Mouse (Mus musculus) embryo, embryonic 10.5 days (tissue): ENCODE data around the gene Zfp36l1.

ENCODE experiments used
- DNase-seq: peaks from one replicate; pipeline ENCODE4 v3.0.0-alpha.2; 2015; ENCODE audit warnings: low spot score

Zfp36l1 gene

DNA sequence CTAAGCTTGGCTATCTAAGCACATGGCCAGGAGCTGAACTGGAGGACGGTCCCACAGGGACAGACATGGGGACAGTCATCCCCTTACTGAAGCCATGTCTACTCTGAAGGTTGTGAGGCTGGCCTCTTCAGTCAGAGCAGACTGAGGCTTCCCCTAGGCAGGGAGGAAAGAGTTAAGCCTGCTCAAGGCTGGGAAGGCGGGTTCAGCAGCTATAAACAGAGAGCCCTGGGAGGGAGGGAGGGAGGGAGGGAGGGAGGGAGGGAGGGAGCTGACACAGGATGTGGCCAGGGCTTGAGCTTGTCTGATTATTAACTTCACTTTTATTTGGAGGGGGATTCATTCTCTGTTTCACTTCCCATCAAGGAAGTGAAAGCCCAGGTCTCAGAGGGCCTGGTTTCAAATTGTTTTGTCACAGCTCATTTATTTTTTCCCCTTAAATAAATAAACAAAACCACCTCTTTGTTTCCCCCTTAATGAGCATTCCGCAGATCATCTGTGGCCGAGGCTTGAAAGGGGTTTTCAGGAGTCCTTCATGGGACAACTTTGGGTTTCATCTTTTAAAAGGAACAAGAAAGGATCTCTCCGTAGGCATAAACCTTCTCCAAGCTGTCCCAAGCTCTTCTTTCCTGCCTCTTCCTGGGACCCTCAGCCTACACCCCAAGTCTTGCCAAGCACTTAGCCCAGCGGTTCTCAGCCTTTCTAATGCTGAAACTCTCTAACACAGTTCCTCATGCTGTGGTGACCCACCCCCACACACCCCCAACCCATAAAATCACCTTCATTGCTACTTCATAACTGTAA, 17.9 kb upstream of the Zfp36l1 start:
- peak; percentile 84 for DNase-seq

DNA sequence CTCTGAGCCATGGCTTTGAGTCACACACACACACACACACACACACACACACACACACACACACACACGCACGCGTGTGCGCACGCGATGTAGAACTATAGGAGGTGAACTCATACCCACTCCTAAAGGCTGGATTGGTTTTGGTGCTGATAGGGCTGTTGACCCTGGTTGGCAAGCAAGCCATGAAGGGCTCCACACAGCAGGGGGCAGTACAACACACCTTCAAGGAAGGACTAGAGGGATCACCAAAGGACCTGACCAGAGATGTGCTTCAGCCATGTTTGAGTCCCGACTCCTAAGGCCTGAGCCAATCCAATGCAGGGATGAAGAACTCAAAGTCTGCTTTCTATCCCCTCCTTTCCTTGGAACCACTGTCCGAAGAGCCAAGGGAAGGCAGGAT, 16.7 kb upstream of the Zfp36l1 start:
- no peak for DNase-seq

DNA sequence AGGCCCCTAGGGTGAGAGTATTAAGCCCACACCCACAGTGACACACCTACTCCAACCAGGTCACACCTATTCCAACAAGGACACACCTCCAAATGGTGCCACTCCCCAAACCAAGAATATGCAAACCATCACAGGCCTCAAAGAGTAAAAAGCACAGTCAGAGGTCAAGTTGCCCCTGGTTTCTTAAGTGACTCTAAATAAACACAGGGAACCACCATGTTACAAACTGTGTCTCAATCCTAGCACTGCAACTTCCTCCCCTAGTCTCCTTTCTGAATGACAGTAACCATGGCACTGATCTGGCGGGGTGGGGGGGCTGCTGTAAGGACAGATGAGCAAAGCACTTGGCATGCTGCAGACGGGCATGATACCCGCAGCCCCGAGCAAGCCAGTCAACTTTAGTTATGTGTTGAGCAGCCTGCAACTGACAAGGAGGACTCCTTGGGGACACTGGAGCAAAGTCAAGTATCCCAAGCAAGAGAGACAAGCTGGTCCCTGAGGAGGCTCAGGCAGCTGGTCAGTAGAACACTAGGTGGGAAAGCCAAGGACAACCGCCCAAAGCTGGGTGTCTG, 14.5 kb upstream of the Zfp36l1 start:
- no peak for DNase-seq

DNA sequence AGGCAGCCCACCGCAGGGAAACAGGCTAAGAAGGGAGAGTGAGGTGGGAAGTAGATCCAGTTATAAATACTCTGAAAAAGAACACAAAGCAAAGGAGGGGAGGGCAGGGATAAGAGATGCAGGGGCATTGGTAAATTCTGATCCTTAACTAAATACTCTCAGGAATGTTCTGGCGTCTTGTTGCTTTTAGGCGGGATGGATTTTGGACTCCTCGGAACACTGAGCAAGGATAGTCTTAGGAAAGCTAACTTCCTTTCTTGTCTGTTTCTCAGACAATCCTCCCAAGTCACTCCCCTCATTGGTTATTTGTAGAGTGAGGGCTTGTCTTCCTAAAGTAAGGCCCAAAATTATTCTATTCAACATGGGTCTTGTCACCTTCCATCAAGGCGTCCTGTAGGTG, 12.5 kb upstream of the Zfp36l1 start:
- DNase-seq, result no peak

DNA sequence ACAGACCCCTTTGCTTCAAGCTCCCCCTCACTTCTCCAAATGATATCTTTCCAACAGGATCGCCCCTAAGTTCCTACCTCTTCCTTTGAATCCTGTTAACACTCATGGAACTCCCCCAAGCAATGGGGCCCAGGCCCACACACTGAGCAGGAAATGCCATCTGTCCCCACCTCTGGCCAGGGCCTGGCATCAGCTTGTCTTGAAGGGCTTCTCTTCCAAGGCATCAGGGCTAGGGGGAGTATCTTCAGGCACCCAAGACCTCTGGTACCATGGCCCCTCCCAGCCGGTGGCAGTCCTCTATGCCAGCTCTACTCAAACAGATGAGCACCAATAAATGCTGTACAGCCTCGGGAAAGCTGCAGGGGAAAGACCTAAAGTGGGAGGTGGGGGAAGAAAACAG, 11.9 kb upstream of the Zfp36l1 start:
- no peak for DNase-seq

DNA sequence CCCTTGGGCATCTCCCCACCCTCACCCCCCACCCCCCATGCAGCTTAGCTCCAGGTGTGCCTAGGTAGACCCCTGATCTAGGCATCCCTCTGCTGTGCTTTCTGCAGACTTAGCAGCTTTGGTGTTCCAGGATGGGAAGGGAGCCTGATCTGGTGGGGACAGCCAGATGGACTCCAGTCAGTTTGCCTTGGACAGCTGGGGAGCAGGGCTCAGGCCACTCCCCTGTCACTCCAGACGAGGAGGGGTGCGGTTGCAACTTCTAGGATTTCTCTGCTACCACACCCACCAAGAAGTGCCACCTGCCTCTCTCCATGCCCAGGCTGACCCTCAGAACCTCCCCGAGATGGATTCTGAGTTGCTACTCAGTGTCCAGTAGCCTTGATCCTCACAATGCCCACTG, 11.4 kb upstream of the Zfp36l1 start:
- DNase-seq, result no peak

DNA sequence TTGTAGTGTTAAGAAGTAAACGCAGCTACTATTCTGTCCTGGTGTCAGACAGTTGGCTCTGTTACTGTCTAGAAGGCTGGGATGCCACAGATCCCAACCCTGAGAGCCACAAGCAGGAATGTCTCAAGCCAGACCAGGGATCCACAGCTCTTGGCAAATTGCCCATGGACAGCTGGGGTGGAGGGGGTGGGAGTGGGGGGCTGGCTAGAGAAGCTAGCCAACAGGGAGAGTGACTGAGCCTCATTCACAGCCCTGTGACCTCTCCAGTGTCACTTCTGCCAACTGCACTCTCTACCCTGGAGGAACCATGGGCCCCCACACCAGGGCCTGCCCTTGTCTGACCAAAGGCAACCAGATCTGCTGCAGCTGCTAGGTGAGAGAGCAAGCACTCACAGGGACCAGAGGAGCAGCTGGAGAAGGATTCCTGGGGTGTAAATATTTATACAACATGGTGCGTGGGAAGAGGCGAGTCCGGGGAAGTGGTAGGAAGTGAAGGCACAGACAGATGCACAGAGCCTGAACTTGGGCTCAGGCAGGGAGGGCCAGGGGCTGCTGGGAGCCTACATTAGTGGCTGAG, 10.5 kb upstream of the Zfp36l1 start:
- peak; percentile 21 for DNase-seq

DNA sequence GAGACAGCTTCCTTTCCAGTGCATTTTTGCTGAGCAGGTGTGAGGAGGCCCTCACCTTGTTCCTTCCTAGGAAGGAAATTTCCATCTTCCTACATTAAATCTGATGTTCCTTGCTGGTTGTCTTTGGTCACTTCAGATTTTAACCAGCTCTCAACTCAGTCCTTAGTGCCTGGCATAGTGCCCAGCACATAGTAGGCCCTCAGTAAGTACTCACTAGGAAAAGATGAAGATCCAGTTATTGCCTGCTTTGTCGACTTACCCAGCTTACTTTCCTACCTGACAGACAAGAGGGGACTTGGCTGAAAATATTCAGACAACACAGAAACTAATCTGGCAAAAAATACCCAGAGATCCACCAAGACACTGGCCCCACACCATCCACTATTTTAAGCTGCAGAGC, 8.6 kb upstream of the Zfp36l1 start:
- DNase-seq, result no peak

DNA sequence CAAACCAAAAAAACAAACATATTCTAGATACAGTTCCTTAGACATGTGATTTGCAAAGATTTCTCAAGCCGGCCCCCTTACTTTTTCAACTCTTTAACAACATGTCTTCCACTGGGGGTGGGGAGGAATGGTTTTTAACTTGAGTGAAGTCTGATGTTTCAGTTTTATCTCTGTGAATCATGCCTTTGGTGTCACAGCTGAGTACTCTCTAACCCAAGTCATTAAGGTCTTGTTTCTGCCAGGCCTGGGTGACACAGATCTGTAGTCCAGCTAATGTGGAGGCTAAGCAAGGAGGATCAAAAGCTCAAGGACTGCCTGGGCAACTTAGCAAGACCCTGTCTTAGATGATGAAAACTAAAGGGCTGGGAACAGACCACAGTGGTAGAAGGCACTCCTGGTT, 5.8 kb upstream of the Zfp36l1 start:
- DNase-seq, result no peak

DNA sequence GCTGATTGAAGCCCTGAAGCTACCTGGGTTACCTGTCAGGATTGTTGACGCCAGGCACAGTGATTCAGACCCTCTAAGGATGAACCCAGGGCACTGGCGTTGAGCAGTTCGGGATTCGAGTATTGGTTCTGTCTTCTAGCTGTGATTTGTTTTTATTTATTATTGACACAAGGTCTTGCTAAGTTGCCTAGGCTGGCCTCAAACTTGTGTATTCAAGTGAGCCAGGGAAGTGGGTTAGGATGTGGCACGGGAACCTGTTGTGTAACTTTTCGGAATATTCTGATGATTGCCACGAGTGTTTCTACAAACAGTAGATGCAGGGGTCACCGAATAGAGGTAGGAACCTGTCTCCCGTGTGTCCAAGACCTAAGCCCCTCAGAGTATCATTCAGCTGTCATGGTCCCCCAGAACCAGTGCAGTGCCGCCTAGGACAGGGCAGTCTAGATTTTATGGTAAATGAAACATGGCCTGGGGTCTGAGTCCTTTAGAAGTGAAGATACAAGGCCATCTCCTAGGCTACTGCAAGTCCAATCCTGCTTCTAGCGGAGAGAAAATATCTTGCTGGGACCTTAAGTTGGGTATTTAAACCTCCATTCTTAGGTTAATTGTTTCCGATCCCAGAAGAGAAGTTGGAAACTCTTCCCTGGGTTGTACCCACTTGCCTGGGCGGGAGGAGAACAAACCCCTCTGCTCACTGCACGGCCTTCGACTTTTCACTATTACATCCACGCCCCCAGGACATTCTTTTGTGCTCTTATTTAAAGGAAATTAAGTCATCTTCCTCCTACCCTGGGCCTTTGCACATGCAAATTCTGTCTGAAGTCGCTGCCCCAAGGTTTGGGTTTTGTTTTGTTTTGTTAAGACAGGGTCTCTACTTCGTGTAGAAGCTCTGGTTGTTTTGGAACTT, 3.6 kb upstream of the Zfp36l1 start:
- peak; percentile 39 for DNase-seq

DNA sequence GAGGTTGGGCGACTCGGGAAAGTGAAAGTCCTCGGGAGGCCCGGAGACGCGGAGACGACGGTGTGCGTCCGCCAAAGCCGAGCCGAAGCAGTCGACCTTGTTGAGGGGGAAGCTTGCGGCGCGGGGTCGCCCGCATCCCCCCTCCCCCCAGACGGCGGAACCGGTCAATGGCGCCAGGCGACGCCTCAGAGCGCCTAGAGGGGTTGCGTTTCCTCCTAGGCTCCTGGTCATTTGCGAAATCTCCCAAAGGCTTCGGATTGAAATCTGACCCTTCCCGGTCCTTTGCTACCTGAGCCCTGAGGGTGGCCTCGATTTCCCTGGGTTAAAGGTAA, 3.0 kb upstream of the Zfp36l1 start:
- DNase-seq, result no peak

DNA sequence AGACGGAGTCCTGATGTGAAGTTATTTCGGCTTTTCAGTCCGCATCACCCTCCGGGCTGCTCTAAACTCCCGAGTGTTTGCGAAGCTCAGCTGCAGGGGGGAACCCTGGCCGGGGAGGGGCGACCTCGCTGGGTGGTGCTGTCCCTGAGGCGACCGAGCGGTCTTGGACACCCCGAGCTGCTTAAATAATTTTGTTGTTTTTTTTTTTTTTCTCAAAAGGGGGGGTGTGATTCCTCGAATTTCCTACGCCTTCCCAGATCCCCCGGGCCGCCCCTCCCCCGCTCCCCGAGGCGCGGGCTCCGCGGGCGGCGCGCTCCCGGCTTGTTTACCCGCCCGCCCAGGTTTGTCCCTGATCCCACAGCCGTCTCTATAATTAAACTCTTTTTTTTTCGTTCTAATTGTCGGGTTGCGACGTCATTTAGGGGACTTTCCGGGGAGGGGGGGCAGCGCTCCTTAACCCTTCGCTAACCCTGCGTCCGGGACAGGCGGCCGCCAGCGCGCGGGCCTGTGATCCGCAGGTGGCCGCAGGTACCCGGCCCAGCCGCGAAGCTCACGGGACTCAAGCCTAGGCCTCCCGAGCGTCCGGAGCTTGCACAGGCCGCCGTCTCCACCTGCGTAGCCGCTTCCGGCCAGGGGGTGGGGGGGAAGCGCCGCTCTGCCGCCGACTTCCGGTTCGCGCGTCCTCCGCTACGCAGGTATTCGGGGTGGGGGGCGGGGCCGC, 2.5 kb upstream of the Zfp36l1 start:
- peak; percentile 88 for DNase-seq

DNA sequence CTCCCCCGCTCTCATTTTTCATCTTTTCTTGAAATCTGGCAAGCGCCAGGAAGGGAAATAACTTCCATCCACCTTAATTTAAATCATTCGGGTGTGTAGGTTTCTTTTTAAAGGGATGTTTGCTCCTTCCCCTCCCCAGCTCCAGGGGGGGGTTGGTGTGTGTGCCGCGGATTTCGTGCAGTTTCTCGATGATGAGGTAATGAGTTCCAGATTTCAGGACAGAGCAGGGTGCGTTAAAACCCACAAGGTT, 2.0 kb upstream of the Zfp36l1 start:
- peak; percentile 83 for DNase-seq

DNA sequence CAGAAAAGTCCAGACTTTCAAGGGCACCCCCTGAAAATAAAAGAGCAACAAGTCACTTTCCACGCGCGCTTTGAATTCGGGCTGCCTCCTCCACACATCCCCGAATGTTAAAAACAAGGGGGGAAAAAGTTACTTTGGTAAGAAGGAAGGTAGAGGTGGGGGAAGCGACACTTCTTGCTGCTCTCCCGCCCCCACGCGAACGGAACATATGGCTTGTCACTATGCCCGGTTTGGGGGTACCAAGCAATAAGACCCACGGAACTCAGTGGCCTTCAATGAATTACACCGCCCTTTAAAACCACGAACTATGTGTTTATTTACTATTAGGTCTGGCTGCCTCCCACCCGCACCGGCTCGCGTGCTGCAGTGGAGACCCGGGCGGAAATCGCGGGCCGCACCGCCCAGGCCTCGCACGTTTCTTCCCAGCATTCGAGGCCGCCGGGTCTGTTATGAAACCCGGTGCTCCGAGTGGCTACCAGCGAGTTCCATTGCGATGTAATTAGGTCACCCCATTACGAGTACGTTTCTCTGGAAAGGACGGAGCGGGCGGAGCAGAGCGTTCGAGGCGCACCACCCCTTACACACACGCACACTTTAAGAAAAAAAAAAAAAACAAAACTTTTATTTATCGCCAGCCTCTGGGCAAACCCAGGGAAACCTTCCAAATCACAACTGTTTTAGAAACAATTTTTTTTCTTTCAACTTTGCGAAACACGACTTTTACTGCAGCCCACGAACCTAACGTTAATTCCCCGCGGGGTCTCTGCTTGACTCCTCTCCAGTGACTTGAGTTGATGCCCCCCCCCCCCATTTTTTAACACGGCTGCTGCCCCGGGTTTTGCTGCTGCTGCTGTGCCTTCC, 1.4 kb upstream of the Zfp36l1 start:
- peak; percentile 76 for DNase-seq

DNA sequence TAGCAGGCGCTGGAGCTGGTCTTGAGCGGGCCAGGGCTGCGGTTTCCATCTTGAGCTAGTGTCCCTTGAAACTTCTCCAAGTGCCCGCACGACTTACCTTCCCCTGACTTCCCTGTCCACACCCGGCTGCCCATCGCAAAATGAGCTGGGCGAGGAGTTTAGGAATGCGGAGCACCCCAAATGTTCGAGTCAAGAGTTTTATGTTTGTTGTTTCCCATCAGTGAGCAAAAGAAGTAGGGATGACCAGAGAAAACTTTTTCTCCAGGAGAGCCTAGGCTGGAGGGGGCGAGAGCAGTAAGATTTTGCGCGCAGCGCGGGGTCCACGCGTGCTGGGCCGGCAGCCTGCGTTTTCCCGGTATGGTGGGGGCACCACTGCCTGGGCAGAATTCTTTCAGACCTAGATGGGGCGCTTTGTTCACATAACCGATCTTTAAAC, 791 bp upstream of the Zfp36l1 start:
- DNase-seq, result no peak

DNA sequence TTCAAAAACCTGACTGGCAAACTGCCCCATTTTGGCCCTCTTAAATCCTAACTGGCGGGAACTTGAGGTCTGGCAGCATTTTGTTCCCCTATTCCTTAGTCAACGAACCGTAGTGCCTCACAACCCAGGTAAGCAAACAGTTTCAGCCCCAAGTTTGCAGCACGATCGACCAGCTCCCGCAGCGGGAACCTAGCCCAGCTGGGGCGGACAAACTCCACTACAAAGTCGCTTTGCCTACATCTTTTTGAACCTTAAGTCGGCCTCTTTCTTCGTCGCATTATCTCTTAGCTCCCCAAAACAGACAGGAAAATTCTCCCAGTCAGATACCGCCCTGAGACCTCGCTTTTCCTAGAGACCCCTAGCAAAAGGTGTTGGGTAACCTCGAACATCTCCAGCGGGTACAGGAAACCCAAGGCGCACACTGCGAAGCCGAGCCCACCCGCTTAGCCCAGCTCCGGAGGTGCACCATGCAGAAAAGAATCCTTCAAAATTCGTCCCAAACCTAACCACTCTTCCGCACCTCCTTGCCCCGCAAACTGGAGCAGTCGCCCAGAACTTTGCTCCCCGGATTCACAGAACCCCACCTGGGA, 647 bp downstream of the Zfp36l1 start:
- peak; percentile 52 for DNase-seq

DNA sequence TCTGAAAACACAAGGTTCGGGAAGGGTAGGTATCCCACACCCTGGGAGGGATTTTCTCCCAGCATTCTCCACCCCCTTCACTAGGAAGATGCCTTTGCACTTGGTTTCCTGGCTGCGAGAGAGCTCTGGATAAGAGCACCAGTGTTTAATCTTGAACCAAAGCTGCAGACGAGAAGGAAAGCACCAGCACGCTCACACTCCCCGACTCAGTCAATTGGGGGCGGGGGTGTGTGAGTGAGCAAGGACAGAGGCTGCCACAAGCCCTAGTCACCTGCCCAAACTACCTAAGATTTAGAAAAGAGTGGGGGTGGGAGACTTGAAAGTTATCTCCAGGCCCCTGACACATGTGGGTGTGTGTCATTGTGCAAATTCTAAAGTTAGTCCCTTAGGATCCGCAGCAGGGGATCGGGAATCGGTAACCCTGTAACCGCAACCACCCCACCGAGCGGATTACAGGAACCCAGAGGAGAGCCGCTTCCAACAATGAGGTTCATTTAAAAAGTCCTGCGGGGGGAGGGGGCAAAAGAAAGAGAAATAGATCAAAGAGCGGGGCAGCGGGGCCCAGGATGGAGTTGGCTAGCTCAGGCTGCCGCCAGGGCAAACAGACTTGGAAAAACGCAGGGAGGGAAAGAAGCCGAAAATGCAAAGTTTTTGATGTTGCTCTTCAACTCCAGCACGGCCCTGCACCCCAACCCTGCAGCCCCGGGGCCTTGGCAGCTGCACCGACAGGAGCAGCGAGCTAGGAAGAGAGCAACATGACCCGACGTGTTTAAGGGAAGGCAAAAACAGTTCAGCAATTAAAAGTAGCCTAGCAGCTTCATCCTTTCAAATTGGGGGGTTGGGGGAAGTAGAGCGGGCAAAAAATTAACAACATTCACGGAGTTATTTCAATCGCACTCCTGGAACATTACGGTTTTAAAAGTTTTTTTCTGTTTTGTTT, 1.4 kb downstream of the Zfp36l1 start:
- peak; percentile 74 for DNase-seq

DNA sequence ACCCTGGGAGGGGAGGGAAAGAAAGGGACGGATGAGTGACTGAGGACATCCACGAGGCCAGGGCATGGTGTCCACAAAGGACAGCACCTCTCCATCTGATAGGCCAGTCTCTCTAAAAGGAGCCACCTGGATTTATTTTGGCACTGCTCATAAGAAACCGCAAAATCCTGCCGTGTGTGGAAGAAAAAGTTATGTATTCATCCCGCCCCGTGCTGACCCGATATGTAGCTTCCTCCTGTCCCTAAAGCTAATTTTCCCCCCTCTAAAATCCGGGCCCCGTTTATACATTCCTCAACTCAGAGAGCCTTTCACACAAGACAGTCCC, 2.3 kb downstream of the Zfp36l1 start:
- no peak for DNase-seq

DNA sequence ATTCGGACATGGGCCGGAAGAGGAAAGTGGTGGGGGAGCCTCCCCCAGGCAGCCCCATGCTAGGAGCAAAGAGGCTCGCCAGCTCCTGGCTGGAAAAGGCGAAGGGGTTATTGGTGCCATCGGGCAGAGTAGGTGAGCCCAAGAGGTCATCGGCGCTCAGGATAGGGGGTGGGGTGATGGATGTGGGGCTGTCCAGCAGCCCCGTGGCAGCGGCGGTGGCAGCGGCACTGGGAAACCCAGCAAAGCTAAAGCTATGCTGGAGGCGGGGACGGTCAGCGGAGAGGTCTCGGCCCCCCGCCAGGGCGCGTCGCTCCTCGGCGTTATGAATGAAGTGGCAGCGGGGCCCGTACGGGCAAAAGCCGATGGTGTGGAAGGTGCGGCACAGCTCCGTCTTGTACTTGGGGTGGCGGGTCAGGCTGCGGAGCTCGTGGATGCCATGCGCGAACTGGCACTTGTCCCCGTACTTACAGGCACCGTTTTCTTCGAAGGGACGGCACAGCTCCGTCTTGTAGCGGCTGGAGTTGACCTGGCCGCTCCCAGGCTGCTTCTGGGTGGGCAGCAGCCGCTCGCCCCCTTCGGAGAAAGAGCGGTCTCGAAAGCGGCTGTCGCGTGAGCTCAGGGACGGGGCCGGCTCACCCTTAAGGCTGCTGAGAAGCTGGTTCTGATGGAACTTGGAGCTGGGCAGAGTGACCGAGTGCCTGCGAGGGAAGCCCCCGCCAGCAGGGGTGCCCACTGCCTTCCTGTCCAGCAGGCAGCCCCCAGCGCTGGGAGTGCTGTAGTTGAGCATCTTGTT, 2.9 kb downstream of the Zfp36l1 start:
- DNase-seq, result peak; percentile 53
